Mouse (Mus musculus) heart, adult 2 months (tissue): Measurements from ENCODE around the gene Gnao1. TPM values are rescaled to one million over a fixed set of nuclear protein-coding genes. Genes with fewer than 3 reads are reported as not detected.

ENCODE experiments used
- DNase-seq, 2 experiments: peaks; one replicate each; pipeline ENCODE4 v3.0.0; 2021
- H3K27ac ChIP-seq: fragments of 200-600 bp; 2 replicates; pipeline ENCODE4 v1.8.1; 2022
- H3K27me3 ChIP-seq: fragments of 200-500 bp; 2 replicates; pipeline ENCODE4 v1.6.1; 2012; ENCODE audit warnings: mild to moderate bottlenecking, low read length, inconsistent platforms, mixed read lengths; ENCODE audit not compliant: control insufficient read depth, insufficient read depth
- H3K36me3 ChIP-seq: fragments of 200-500 bp; 2 replicates; pipeline ENCODE4 v1.6.1; 2012; ENCODE audit warnings: low read length, inconsistent platforms; ENCODE audit not compliant: control insufficient read depth, insufficient read depth
- H3K4me1 ChIP-seq: fragments of 200-500 bp; 2 replicates; pipeline ENCODE4 v1.6.1; 2011; ENCODE audit warnings: low read length; ENCODE audit not compliant: control insufficient read depth, insufficient read depth
- H3K4me3 ChIP-seq: fragments of 200-600 bp; 2 replicates; pipeline ENCODE4 v1.8.1; 2022
- H3K79me2 ChIP-seq: fragments of 200-500 bp; replicated peaks from 2 replicates; pipeline ENCODE4 v1.6.1; 2012; ENCODE audit warnings: mild to moderate bottlenecking, inconsistent platforms, low read length, moderate library complexity, mixed read lengths; ENCODE audit not compliant: control insufficient read depth, insufficient read depth
- H3K9ac ChIP-seq: fragments of 200-500 bp; 2 replicates; pipeline ENCODE4 v1.6.1; 2012; ENCODE audit warnings: low read depth, mild to moderate bottlenecking, control low read depth, inconsistent platforms, low read length, mixed read lengths
- CTCF ChIP-seq: fragments of 200-600 bp; IDR thresholded peaks from 2 replicates; pipeline ENCODE4 v1.8.1; 2022; ENCODE audit warnings: antibody characterized with exemption, mild to moderate bottlenecking, moderate library complexity
- EP300 ChIP-seq: fragments of 200-500 bp; IDR thresholded peaks from 2 replicates; pipeline ENCODE4 v1.6.1; 2011; ENCODE audit warnings: low read depth, low read length, control low read depth; ENCODE audit not compliant: insufficient read depth
- POLR2A ChIP-seq: fragments of 200-500 bp; IDR thresholded peaks from 2 replicates; pipeline ENCODE4 v1.6.1; 2011; ENCODE audit warnings: mild to moderate bottlenecking, low read depth, low read length, control low read depth; ENCODE audit not compliant: insufficient read depth
- WGBS: fragments of 180-500 bp; shearing (Covaris S2); methylation state at CpG from one replicate; pipeline ENCODE4 v1.1.7; 2018; 5-methylcytosine and 5-hydroxymethylcytosine counted together
- intact Hi-C: fragments of 180-260 bp; cut with DNase I; formaldehyde crosslinking; loops from one replicate; pipeline ENCODE4 v1.15.1; 2025
- microRNA-seq, 2 experiments: library from miRNA; unstranded; fragments of <30 nt; microRNA quantifications; one replicate each; pipeline ENCODE4 v1.2.0; 2021
- polyA plus RNA-seq: library from polyadenylated mRNA; depleted of rRNA; stranded (reverse); fragments of >200 nt; gene quantifications from 2 replicates; pipeline ENCODE4 v1.2.3, GENCODE M21; 2012; rRNA removed
- total RNA-seq, 2 experiments: library from RNA; stranded (reverse); gene quantifications; 2 replicates each; pipeline ENCODE4 v1.2.3; 2021

Gene Gnao1
- total and polyA plus RNA-seq, 3 experiments, result 22.4 to 28.3 (median 23.7) TPM

DNA sequence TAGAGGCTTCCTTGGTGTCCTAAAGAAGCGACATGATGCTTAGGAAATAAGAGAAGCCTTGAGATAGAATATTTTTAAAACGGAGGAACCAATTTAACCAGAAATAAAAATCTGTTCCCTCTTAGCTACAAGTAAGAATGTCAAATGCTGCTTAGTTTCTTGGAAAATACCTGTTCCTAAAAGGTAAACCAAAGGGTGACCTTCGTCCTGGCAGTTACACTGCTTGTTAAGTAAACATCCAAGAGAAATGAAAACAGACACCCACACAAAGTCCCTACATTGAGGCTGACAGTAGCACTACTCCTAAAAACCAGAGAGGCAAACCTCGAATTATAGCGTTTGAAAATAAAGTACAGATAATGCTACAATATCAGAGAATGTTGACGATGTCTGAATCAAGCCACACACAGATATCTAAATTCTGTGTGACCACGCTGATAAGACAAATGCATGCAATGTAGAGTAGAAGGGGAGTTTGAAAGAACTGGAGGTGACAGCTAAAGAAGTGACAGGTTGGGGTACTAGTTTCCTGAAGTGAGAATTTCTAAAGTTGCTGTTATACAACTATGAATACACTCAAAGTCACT, 203.4 kb downstream of the Gnao1 start:
- 28% methylated on average over 7 of the region's 7 CpGs for WGBS
- DNase-seq, result no peak
- H3K27me3 ChIP-seq, result no peaks in the 10 kb centered on the region
- no peaks in the 10 kb centered on the region; the same call in 1 of the 2 replicates for H3K36me3 ChIP-seq
- intact Hi-C loops, result loop anchor here (5.0 kb wide), 1 partner anchor 84 kb away; the partner anchor contains the start of gene Bbs2
- peak overlapping the region; percentile 89 for H3K27ac ChIP-seq
- H3K4me3 ChIP-seq, result peak overlapping the region; percentile 64
- H3K79me2 ChIP-seq, result peaks cover 2% of the 10 kb centered on the region
- TF ChIP-seq POLR2A (no peak), EP300 (no peak), CTCF (no peak)
- H3K9ac ChIP-seq, result peak overlapping the region; percentile 99
- H3K4me1 ChIP-seq, result peaks cover 7% of the 10 kb centered on the region

Small RNA genes lying within 50 kb of the gene (microRNA-seq; reads per million reads assigned to microRNA genes)
- gene Gm24159, result 0 reads per million in 2 experiments

Other genes starting within 250 kb of the Gnao1 start
- 100 to 1,000 TPM; 115 to 140 TPM for gene Amfr, start 202.9 kb downstream of the Gnao1 start, total RNA-seq
- gene Amfr, start 202.9 kb downstream of the Gnao1 start, polyA plus RNA-seq, result 127 and 155 TPM in 2 replicates
- 10 to 100 TPM; 22.4 to 23.9 TPM for gene Nudt21, start 227.1 kb downstream of the Gnao1 start, total RNA-seq
- gene Nudt21, start 227.1 kb downstream of the Gnao1 start, polyA plus RNA-seq, result 10.7 and 12.7 TPM in 2 replicates
- 10 to 100 TPM; 28.0 to 30.3 TPM for gene Ogfod1, start 227.2 kb downstream of the Gnao1 start, total RNA-seq
- 11.3 and 19.6 TPM in 2 replicates for gene Ogfod1, start 227.2 kb downstream of the Gnao1 start, polyA plus RNA-seq